Mouse (Mus musculus): Measurements from ENCODE around the gene Paf1.
A peak's percentile ranks its signal among the peaks of the same experiment; 100 is the strongest.

The Paf1 gene

GRCm38 (mm10) chr7:28370977-28371513, 21.7 kb upstream of the Paf1 start:
- no peak for DNase-seq (ENCODE audit: low spot score in 2 of 2)

DNA sequence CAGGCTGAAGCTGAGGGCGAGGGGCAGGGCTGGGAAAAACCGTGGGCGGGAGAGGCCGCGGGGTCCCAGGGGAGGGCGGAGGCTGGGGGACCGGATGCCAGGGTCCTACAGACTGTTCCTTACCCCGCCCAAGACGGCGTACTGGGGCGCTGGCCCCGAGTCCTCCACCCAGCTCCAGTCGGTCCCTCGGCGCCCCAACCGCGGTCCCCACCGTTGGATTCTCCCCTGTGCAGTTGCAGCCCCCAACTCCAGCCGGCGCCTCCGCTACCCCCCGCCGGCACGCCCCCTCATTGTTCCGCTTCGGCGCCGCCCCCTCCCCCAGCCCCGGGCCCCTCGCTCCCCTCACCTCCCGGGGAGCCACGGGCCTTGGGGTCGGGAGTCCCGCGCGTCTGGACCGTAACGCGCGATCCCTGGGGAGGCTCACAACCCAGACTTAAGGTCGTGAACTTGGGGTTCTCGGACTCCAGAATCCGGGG, 21.2 kb upstream of the Paf1 start:
- no peak for DNase-seq (ENCODE audit: low spot score in 2 of 2)

GRCm38 (mm10) chr7:28372251-28373108, 20.3 kb upstream of the Paf1 start, which contains the start of gene Plekhg2:
Gene Plekhg2, minus strand, starts transcription at chr7:28372599.
- peak; percentile 97 to 98 for DNase-seq (ENCODE audit: low spot score in 2 of 2)

DNA sequence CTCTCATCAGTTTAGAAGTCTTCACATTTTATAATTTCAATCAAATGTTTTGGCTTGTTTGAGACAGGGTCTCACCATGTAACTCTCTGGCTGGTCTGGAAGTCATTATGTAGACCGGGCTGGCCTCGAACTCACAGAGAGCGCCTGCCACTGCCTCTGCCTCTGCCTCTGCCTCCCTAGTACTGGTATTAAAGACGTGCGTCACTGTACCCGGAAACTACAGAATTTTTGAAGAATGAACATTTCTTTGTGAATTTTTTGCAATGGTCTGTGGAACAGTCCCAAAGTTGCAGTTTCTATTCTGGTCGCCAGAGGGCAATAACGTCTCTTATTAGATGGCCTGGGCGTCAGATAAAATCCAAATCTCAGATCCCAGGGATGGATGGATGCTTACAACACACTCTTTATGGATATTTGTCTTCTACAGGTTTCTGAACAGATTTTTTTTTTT, 19.6 kb upstream of the Paf1 start:
- peak; percentile 83 to 85 for DNase-seq (ENCODE audit: low spot score in 2 of 2)

DNA sequence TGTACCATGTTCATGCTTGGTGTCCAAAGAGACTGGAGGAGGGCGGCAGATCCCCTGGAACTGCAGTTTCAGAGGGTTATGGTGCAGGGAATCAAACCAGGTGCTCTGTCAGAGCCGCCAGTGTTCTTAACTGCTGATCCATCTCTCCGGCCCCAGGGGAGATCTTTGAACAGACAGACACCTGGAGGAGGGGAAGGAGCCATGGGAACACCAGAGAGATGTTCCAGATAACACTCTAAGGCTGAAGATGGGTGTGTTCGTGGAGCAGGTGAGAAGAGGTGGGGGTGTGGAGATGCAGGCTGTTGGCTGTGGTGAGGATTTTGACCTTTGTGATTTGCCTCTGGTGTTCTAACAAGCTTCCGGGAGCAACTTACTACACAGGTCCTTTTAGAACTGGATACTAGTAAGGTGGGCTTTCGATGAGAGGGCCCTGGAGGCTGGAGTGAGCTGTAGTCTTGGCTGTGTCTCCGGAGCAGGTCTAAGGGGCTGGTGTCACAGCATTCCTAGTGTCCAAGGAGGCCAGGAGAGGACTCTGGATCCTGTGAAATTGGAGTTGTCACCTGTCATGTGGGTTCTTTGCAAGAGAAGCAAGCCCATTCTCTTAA, 18.8 kb upstream of the Paf1 start:
- no peak for DNase-seq (ENCODE audit: low spot score in 2 of 2)

- DNase-seq (ENCODE audit: low spot score in 2 of 2) = no peak
Observed at GRCm38 (mm10) chr7:28374647-28375046, 18.1 kb upstream of the Paf1 start.

DNA sequence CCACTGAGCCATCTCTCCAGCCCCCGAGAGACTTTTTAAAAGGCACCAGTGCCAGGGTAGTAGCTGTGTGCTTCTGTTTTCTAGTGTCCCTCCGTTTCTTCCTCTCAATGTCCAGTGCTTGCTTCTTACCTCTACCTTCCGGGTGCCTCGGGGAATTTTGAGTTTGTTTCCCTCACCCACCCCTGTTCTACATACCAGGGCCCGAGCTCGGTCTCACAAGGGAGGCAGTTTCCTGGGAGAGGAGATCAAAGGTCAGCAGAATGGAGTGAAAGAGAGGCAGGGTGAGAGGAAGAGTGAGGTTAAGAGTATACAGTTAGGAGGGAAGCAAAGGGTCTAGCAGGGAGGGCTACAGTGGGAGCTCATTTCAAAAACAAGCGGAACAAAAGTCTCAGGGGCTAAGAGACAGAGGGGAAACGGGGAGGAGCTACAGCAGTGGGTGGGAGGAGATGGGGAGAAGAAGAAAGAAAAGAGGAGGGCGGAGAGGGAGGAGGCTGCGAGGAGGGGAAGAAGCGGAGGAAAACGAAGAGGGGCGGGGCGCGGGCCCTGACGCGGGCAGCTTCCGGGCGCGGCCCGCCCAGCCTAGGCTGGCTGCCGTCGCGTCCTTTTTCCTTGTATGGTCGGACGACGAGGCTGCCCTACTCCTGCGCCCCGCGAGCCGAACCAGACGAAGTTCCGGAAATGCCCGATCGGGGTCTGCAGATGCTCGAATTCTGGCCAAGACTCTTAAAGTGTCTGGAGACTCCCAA, 17.4 kb upstream of the Paf1 start:
- DNase-seq (ENCODE audit: low spot score in 2 of 2) = peak; percentile 57 to 78

GRCm38 (mm10) chr7:28376011-28376771, 16.6 kb upstream of the Paf1 start:
- no peak for DNase-seq (ENCODE audit: low spot score in 2 of 2)

GRCm38 (mm10) chr7:28377190-28378065, 15.3 kb upstream of the Paf1 start:
- DNase-seq (ENCODE audit: low spot score in 2 of 2) = no peak

GRCm38 (mm10) chr7:28378066-28378690, 14.6 kb upstream of the Paf1 start:
- DNase-seq (ENCODE audit: low spot score in 2 of 2) = no peak

DNA sequence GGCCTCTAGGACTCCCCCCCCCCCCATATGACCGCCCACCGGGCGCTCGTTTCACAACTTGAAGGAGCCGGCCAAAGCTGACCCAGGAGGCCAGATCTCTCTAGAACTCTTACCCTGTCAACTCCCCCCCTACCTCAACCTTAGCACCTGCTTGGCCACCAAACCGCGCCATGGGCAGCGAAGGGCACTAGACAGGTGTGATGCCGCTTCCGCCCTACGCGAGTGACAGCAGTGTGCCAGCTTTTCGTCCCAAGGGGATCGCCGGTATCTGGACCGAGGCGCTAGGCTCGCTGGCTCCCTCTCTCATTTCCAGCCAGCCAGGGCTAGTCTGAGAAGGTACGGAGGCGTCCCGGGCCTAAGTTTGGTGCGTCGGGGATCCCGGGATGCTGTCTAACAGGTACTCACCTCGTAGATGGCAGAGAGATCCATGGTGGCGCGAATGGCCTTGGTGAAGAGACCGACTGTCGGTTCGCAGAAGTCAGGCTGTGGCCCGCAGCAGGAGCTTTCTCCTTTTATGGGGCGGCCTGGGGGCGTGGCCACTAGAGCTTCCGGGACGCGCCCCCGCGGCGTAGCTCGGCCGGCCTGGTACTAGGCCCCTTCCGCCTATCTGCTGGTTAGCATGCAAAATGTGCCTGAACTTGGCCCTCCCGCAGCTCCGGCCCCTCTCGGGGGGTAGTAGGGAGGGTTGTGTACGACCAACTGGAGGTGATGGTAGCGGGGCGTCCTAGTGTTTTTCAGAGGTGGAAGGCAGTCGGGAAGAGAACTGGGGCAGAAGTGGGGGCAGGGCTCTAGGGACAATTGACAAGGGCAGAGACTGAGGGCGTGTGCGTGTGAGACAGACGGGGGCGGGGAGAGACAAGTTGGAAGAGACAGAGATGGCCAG, 13.7 kb upstream of the Paf1 start:
- peak; percentile 64 to 81 for DNase-seq (ENCODE audit: low spot score in 2 of 2)

GRCm38 (mm10) chr7:28380237-28381016, 12.3 kb upstream of the Paf1 start, which contains the start of gene Zfp36:
Gene Zfp36, minus strand, starts transcription at chr7:28380253.
- DNase-seq (ENCODE audit: low spot score in 2 of 2) = no peak

DNA sequence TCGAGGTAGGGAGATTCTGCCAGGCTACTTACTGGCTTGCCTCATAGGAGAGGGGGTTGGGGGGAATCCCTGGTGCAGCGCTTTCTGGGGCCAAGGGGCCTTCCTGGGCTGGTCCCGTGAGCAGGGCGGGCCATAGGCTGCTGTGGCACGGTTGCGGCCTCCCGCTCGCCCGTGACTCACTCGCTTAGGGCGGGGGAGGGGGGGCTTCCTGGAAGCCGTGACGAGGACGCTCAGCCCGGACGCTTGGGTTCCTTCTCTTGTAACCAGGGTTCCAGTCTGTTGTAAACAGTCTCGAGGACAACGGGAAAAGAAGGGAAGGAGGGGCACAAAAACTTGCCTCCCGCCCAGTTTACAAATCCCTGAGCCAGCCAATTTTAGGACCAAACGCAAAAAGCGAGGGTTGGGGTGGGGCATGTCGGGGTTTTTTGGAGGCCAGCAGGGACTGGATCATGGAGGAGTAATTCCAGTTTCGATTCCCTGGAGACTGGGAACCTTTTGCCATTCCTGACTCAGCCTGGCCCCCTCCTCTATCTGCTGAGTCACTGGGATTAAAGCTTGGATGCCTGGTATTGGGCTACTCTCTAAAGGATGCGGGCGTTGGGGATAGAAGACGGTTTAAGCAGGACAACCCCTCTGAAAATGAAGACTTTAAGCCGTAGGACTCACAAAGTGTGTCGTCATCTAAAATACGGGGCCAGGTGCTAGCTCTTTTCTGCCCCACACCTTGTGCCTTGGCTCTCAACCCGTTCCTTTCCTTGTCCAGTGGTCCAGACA, 11.5 kb upstream of the Paf1 start:
- DNase-seq (ENCODE audit: low spot score in 2 of 2) = no peak

- DNase-seq (ENCODE audit: low spot score in 2 of 2) = peak in 1 of 2 experiments; percentile 53
Observed at GRCm38 (mm10) chr7:28381938-28382337, 10.8 kb upstream of the Paf1 start.

DNA sequence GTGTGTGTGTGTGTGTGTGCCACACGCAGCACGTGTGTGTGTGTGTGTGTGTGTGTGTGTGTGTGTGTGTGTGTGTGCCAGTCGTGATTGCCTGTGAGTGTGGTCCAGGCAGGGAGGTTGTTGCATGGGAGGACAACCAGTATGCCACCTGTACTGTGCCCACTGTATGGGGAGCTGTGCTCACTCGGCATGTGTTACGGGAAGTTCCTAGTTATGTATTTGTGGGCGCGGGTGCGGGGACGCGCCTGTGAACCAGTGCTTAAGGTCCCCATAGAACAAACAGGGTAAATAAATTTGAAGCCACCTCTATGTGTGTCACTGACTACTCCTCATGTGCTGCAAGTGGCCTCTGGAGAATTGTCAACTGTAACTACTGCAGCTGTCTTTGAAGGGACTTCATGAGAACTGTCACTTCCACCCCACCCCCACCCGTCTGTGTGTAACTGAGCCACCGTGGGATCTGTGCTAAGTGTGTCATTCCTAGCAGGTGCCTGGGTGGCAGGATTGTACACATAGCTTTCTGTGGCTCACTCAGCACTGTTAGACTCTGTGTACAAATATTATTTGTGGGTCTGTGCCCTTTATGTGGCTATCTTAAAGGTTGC, 10.3 kb upstream of the Paf1 start:
- DNase-seq (ENCODE audit: low spot score in 2 of 2) = peak in 1 of 2 experiments; percentile 55

DNA sequence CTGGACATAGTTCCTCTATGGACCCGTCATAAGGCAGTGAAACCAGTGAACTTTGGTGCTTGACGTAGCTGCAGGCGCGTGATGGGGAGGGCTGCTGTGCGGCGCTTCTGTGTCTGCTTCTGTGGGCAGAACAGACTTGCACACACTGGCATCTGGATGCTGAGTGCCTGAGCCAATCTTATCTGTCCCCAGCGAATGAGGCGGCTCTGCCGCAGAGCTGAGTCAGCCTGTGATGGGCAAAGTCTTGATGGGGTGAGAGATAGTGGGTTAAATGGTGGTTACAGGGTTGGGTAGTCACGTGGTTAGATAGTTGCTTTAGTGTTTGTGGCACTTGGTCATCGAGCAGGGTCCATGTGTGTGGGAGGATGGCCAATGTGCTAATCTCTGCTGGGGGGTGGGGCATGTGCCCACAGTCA, 9.8 kb upstream of the Paf1 start:
- DNase-seq (ENCODE audit: low spot score in 2 of 2) = peak; percentile 59 to 79

GRCm38 (mm10) chr7:28383606-28384005, 9.1 kb upstream of the Paf1 start:
- DNase-seq (ENCODE audit: low spot score in 2 of 2) = no peak
